Mouse (Mus musculus): ENCODE measurements around the gene Cldn4. TPM values are rescaled to one million over a fixed set of nuclear protein-coding genes. Genes with fewer than 3 reads are reported as not detected.
A peak's percentile ranks its signal among the peaks of the same experiment; 100 is the strongest.

Gene Cldn4
- polyA plus RNA-seq, 1 experiment from 2014 or later = 7.5 TPM

- Histone ChIP-seq H3K4me3 (ENCODE audit: low read depth, low read length) (peak within 1 kb of the TSS; percentile 56), H3K4me2 (ENCODE audit: low read depth) (peak within 1 kb of the TSS; percentile 73), H3K9ac (ENCODE audit: low read length) (peak within 1 kb of the TSS; percentile 74), H3K36me3 (ENCODE audit: control insufficient read depth, insufficient read depth, low read length) (no peaks in the 10 kb centered on the region), H3K27ac (ENCODE audit: low read depth, low read length) (no peak within 1 kb of the TSS), H3K9me3 (ENCODE audit: control insufficient read depth, low read length) (no peaks in the 10 kb centered on the region), H3K4me1 (ENCODE audit: control insufficient read depth, insufficient read depth, low read length) (no peaks in the 10 kb centered on the region), H3K27me3 (ENCODE audit: control insufficient read depth, insufficient read depth, low read length) (no peaks in the 10 kb centered on the region)
- DNase-seq (ENCODE audit: low spot score) (peak; percentile 91), ATAC-seq (ENCODE audit: insufficient read depth, low FRiP score, low TSS enrichment) (peak; percentile 93)
- WGBS = under 1% methylated on average over 41 of the region's 41 CpGs
Measured at GRCm38 (mm10) chr5:134932179-134932902, 14.4 kb downstream of the Cldn4 start, which contains the start of gene Mettl27. TSS of gene Mettl27 (plus strand) at chr5:134932368.

- ATAC-seq (ENCODE audit: insufficient read depth, low FRiP score, low TSS enrichment) (no peak), DNase-seq (ENCODE audit: low spot score) (no peak)
- Histone ChIP-seq H3K27me3 (ENCODE audit: control insufficient read depth, insufficient read depth, low read length) (no peaks in the 10 kb centered on the region), H3K9ac (ENCODE audit: low read length) (no peak overlapping the region), H3K27ac (ENCODE audit: low read depth, low read length) (no peak overlapping the region), H3K36me3 (ENCODE audit: control insufficient read depth, insufficient read depth, low read length) (no peaks in the 10 kb centered on the region), H3K4me2 (ENCODE audit: low read depth) (no peak overlapping the region), H3K4me1 (ENCODE audit: control insufficient read depth, insufficient read depth, low read length) (no peaks in the 10 kb centered on the region), H3K4me3 (ENCODE audit: low read depth, low read length) (no peak overlapping the region), H3K9me3 (ENCODE audit: control insufficient read depth, low read length) (no peaks in the 10 kb centered on the region)
- WGBS = 87% methylated on average over 2 of the region's 2 CpGs
Measured at GRCm38 (mm10) chr5:134929988-134930387, 16.7 kb downstream of the Cldn4 start.

- H3K4me3 ChIP-seq (ENCODE audit: low read depth, low read length) = no peak overlapping the region
- no peaks in the 10 kb centered on the region for H3K27me3 ChIP-seq (ENCODE audit: control insufficient read depth, insufficient read depth, low read length)
- H3K9me3 ChIP-seq (ENCODE audit: control insufficient read depth, low read length) = no peaks in the 10 kb centered on the region
- DNase-seq (ENCODE audit: low spot score) (no peak), ATAC-seq (ENCODE audit: insufficient read depth, low FRiP score, low TSS enrichment) (no peak)
- no peaks in the 10 kb centered on the region for H3K4me1 ChIP-seq (ENCODE audit: control insufficient read depth, insufficient read depth, low read length)
- H3K9ac ChIP-seq (ENCODE audit: low read length) = no peak overlapping the region
- WGBS = 77% methylated on average over 4 of the region's 4 CpGs
- H3K4me2 ChIP-seq (ENCODE audit: low read depth) = no peak overlapping the region
- no peaks in the 10 kb centered on the region for H3K36me3 ChIP-seq (ENCODE audit: control insufficient read depth, insufficient read depth, low read length)
- no peak overlapping the region for H3K27ac ChIP-seq (ENCODE audit: low read depth, low read length)
Measured at GRCm38 (mm10) chr5:134926726-134927125, 20.0 kb downstream of the Cldn4 start.

- no peak for DNase-seq (ENCODE audit: low spot score)
- H3K36me3 ChIP-seq (ENCODE audit: control insufficient read depth, insufficient read depth, low read length) = no peaks in the 10 kb centered on the region
- H3K4me3 ChIP-seq (ENCODE audit: low read depth, low read length) = no peak overlapping the region
- no peak overlapping the region for H3K4me2 ChIP-seq (ENCODE audit: low read depth)
- no peaks in the 10 kb centered on the region for H3K27me3 ChIP-seq (ENCODE audit: control insufficient read depth, insufficient read depth, low read length)
- H3K9me3 ChIP-seq (ENCODE audit: control insufficient read depth, low read length) = no peaks in the 10 kb centered on the region
- no peaks in the 10 kb centered on the region for H3K4me1 ChIP-seq (ENCODE audit: control insufficient read depth, insufficient read depth, low read length)
- no peak overlapping the region for H3K9ac ChIP-seq (ENCODE audit: low read length)
- 69% methylated on average over 6 of the region's 6 CpGs for WGBS
- H3K27ac ChIP-seq (ENCODE audit: low read depth, low read length) = no peak overlapping the region
- ATAC-seq (ENCODE audit: insufficient read depth, low FRiP score, low TSS enrichment) = no peak
Measured at GRCm38 (mm10) chr5:134923141-134923540, 23.6 kb downstream of the Cldn4 start.

GRCm38 (mm10) chr5:134921106-134921505 lies 25.6 kb downstream of the Cldn4 start:
- ATAC-seq (ENCODE audit: insufficient read depth, low FRiP score, low TSS enrichment) (no peak), DNase-seq (ENCODE audit: low spot score) (no peak)
- no peaks in the 10 kb centered on the region for H3K36me3 ChIP-seq (ENCODE audit: control insufficient read depth, insufficient read depth, low read length)
- H3K4me2 ChIP-seq (ENCODE audit: low read depth) = no peak overlapping the region
- no peaks in the 10 kb centered on the region for H3K4me1 ChIP-seq (ENCODE audit: control insufficient read depth, insufficient read depth, low read length)
- H3K9me3 ChIP-seq (ENCODE audit: control insufficient read depth, low read length) = no peaks in the 10 kb centered on the region
- no peaks in the 10 kb centered on the region for H3K27me3 ChIP-seq (ENCODE audit: control insufficient read depth, insufficient read depth, low read length)
- no peak overlapping the region for H3K9ac ChIP-seq (ENCODE audit: low read length)
- no peak overlapping the region for H3K27ac ChIP-seq (ENCODE audit: low read depth, low read length)
- H3K4me3 ChIP-seq (ENCODE audit: low read depth, low read length) = no peak overlapping the region
- WGBS = 94% methylated on average over 8 of the region's 8 CpGs

- no peaks in the 10 kb centered on the region for H3K9me3 ChIP-seq (ENCODE audit: control insufficient read depth, low read length)
- no peaks in the 10 kb centered on the region for H3K4me1 ChIP-seq (ENCODE audit: control insufficient read depth, insufficient read depth, low read length)
- H3K9ac ChIP-seq (ENCODE audit: low read length) = no peak overlapping the region
- H3K27ac ChIP-seq (ENCODE audit: low read depth, low read length) = no peak overlapping the region
- no peak overlapping the region for H3K4me3 ChIP-seq (ENCODE audit: low read depth, low read length)
- no peak overlapping the region for H3K4me2 ChIP-seq (ENCODE audit: low read depth)
- 75% methylated on average over 6 of the region's 6 CpGs for WGBS
- no peak for DNase-seq (ENCODE audit: low spot score)
- H3K36me3 ChIP-seq (ENCODE audit: control insufficient read depth, insufficient read depth, low read length) = no peaks in the 10 kb centered on the region
- H3K27me3 ChIP-seq (ENCODE audit: control insufficient read depth, insufficient read depth, low read length) = no peaks in the 10 kb centered on the region
- ATAC-seq (ENCODE audit: insufficient read depth, low FRiP score, low TSS enrichment) = no peak
Measured at GRCm38 (mm10) chr5:134920106-134920687, 26.5 kb downstream of the Cldn4 start.

- no peak for ATAC-seq (ENCODE audit: insufficient read depth, low FRiP score, low TSS enrichment)
- WGBS = 91% methylated on average over 3 of the region's 3 CpGs
- H3K9ac ChIP-seq (ENCODE audit: low read length) = no peak overlapping the region
- H3K36me3 ChIP-seq (ENCODE audit: control insufficient read depth, insufficient read depth, low read length) = no peaks in the 10 kb centered on the region
- no peaks in the 10 kb centered on the region for H3K4me1 ChIP-seq (ENCODE audit: control insufficient read depth, insufficient read depth, low read length)
- H3K4me2 ChIP-seq (ENCODE audit: low read depth) = no peak overlapping the region
- H3K27me3 ChIP-seq (ENCODE audit: control insufficient read depth, insufficient read depth, low read length) = no peaks in the 10 kb centered on the region
- no peak overlapping the region for H3K4me3 ChIP-seq (ENCODE audit: low read depth, low read length)
- H3K27ac ChIP-seq (ENCODE audit: low read depth, low read length) = no peak overlapping the region
- no peak for DNase-seq (ENCODE audit: low spot score)
- H3K9me3 ChIP-seq (ENCODE audit: control insufficient read depth, low read length) = no peaks in the 10 kb centered on the region
Measured at GRCm38 (mm10) chr5:134919097-134919496, 27.6 kb downstream of the Cldn4 start.

- 55% methylated on average over 16 of the region's 16 CpGs for whole genome bisulfite sequencing
- H3K4me2 ChIP-seq (ENCODE audit: low read depth) = no peak overlapping the region
Measured at GRCm38 (mm10) chr5:134918071-134918832, 28.5 kb downstream of the Cldn4 start.

More at GRCm38 (mm10) chr5:134918071-134918832, 28.5 kb downstream of the Cldn4 start:
- Histone ChIP-seq H3K36me3 (ENCODE audit: control insufficient read depth, insufficient read depth, low read length) (no peaks in the 10 kb centered on the region), H3K4me1 (ENCODE audit: control insufficient read depth, insufficient read depth, low read length) (no peaks in the 10 kb centered on the region), H3K4me3 (ENCODE audit: low read depth, low read length) (no peak overlapping the region), H3K27me3 (ENCODE audit: control insufficient read depth, insufficient read depth, low read length) (no peaks in the 10 kb centered on the region), H3K27ac (ENCODE audit: low read depth, low read length) (no peak overlapping the region), H3K9ac (ENCODE audit: low read length) (no peak overlapping the region), H3K9me3 (ENCODE audit: control insufficient read depth, low read length) (no peaks in the 10 kb centered on the region)
- DNase-seq (ENCODE audit: low spot score) (no peak), ATAC-seq (ENCODE audit: insufficient read depth, low FRiP score, low TSS enrichment) (no peak)
